Mouse (Mus musculus): Measurements from ENCODE around the gene Prss42. TPM values are rescaled to one million over a fixed set of nuclear protein-coding genes. Genes with fewer than 3 reads are reported as not detected.

Prss42 gene
- not detected in 2 replicates for polyA plus RNA-seq (2014; fragmentation: Nextera tagmentation; extraction: Ambion mirVana)

DNA sequence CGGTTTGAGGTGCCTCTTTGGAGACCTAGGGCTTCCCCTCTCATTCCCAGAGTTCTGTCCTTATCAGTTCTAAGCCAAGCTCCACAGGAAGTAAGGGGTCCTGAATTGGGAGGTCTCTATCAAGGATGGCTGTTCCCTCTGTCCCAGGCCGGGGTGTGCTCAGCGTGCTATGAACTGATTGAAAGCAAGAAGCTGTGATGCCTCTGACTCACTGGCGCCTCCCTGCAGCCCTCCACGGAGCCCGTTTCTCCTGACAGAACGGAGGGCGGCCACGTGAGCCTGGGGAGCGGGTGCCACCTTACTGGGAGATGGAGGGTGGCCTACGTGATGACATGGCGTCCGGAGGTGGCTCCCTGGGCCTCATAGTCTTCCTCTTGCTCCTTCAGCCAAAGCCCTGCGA lies at the start of gene Prss42:
Gene Prss42, plus strand, starts transcription at position 301 of the 400 bp plus-strand sequence.
- no peak for ATAC-seq (ENCODE audit: low FRiP score, low TSS enrichment)

DNA sequence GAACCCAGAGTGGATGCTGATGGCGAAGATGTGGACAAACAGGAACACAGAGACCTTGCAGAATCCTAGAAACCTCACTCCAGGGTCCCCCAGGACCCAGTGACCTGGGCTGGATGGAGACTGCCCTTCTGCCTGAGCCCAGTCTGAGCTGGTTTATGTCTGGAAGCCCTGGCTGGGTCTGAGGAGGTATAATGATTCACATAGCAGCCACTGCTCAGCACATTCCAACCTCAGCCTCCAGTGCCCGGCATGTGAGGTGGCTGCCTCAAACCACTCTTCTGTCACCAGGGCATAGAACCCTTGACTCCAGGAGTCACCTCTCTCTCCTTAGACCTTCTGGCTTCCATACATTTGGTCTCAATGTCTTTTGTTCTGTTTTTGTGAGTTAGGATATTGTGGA lies 49.5 kb upstream of the Prss42 start:
- Histone ChIP-seq H3K4me1 (ENCODE audit: control insufficient read depth, insufficient read depth, low read length) (peaks cover 58% of the 10 kb centered on the region), H3K36me3 (ENCODE audit: control insufficient read depth, insufficient read depth, low read length) (no peaks in the 10 kb centered on the region), H3K4me3 (ENCODE audit: low read length) (no peak overlapping the region), H3K9me3 (ENCODE audit: control insufficient read depth, low read length) (no peaks in the 10 kb centered on the region), H3K9ac (ENCODE audit: low read depth, low read length) (no peak overlapping the region), H3K27ac (ENCODE audit: low read depth, low read length) (0 out of 2 replicates have a peak overlapping the region, but pooled peaks have one; percentile 32), H3K4me2 (replicated peaks; ENCODE audit: low read depth, low read length) (no peak overlapping the region), H3K27me3 (ENCODE audit: control insufficient read depth, insufficient read depth, low read length) (peaks cover 7% of the 10 kb centered on the region; the same call in 1 of the 2 replicates)
- ATAC-seq (ENCODE audit: low FRiP score, low TSS enrichment): no peak
- WGBS: 66% methylated on average over 2 of the region's 2 CpGs

More for the DNA sequence above, at the start of gene Prss42:
- H3K4me3 ChIP-seq (ENCODE audit: low read length): no peak within 1 kb of the TSS
- H3K27me3 ChIP-seq (ENCODE audit: control insufficient read depth, insufficient read depth, low read length): no peaks in the 10 kb centered on the region
- no peaks in the 10 kb centered on the region for H3K4me1 ChIP-seq (ENCODE audit: control insufficient read depth, insufficient read depth, low read length)
- WGBS: 94% methylated on average over 14 of the region's 14 CpGs
- no peak within 1 kb of the TSS for H3K4me2 ChIP-seq (replicated peaks; ENCODE audit: low read depth, low read length)
- no peak within 1 kb of the TSS for H3K27ac ChIP-seq (ENCODE audit: low read depth, low read length)
- H3K36me3 ChIP-seq (ENCODE audit: control insufficient read depth, insufficient read depth, low read length): no peaks in the 10 kb centered on the region
- H3K9me3 ChIP-seq (ENCODE audit: control insufficient read depth, low read length): no peaks in the 10 kb centered on the region
- H3K9ac ChIP-seq (ENCODE audit: low read depth, low read length): no peak within 1 kb of the TSS

DNA sequence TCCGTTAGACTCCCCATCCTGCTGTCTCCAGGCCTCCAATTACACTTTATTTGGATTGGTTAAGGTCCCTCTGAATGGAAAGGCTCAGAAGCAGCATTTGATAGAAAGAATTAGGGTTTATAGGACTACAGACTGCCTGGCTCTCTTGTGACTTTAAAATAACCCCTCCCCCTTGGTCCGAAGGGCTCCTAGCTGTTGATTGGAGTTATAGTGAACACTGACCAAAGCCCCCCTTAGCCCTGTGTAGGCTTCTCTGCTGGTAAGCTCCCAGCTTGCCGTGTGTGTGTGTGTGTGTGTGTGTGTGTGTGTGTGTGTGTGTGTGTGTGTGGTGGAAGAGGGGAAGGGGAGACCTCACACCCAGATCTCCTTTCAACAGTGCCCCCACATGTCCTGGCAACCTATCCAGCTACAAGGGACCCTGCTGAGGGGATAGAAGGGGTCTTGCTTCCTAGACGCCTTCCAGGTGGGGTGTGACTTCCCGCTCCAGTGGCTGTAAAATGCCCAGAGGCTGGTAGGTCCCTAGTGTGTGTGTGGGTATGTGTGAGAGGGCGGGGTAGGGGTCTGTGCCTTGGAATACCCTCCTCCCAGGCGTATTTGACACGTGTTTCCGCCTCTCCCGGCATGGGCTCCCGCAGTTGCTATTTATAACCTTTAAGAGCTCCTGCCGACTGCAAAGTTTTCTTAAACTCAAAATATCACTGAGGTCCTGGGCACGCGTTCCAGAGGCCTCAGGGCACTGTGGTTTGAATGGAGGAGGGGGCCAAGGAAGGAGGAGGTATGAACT lies 47.4 kb upstream of the Prss42 start:
- peak; percentile 34 for ATAC-seq (ENCODE audit: low FRiP score, low TSS enrichment)
- peaks cover 53% of the 10 kb centered on the region for H3K4me1 ChIP-seq (ENCODE audit: control insufficient read depth, insufficient read depth, low read length)
- peak overlapping the region; percentile 66 for H3K27ac ChIP-seq (ENCODE audit: low read depth, low read length)
- no peaks in the 10 kb centered on the region for H3K36me3 ChIP-seq (ENCODE audit: control insufficient read depth, insufficient read depth, low read length)
- WGBS: 13% methylated on average over 13 of the region's 14 CpGs
- no peak overlapping the region for H3K4me3 ChIP-seq (ENCODE audit: low read length)
- no peak overlapping the region; the same call in 1 of the 2 replicates for H3K4me2 ChIP-seq (replicated peaks; ENCODE audit: low read depth, low read length)
- no peaks in the 10 kb centered on the region for H3K9me3 ChIP-seq (ENCODE audit: control insufficient read depth, low read length)
- H3K27me3 ChIP-seq (ENCODE audit: control insufficient read depth, insufficient read depth, low read length): no peaks in the 10 kb centered on the region
- no peak overlapping the region; the same call in 1 of the 2 replicates for H3K9ac ChIP-seq (ENCODE audit: low read depth, low read length)

DNA sequence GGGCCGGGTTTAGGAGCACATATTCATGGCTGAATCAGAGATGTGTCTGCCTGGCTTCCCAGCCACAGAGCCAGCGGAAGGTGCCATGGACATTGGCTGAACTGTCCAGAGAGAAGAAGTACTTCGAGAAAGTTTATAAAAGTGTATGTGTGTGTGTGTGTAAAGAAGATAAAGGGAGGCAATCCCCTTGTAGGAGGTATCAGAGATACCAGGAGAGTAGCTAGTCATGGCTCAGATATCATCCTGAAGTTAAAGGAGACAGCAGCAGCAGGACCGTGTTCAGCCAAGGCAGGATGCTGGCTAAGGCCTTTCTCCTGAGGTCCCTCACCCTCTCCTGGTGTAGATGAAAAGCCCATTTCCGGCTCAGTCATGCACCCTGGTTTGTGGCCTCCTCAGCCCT lies 46.6 kb upstream of the Prss42 start:
- Histone ChIP-seq H3K4me2 (replicated peaks; ENCODE audit: low read depth, low read length) (no peak overlapping the region), H3K9ac (ENCODE audit: low read depth, low read length) (no peak overlapping the region), H3K9me3 (ENCODE audit: control insufficient read depth, low read length) (no peaks in the 10 kb centered on the region), H3K36me3 (ENCODE audit: control insufficient read depth, insufficient read depth, low read length) (no peaks in the 10 kb centered on the region), H3K4me1 (ENCODE audit: control insufficient read depth, insufficient read depth, low read length) (peaks cover 45% of the 10 kb centered on the region), H3K27me3 (ENCODE audit: control insufficient read depth, insufficient read depth, low read length) (no peaks in the 10 kb centered on the region), H3K4me3 (ENCODE audit: low read length) (no peak overlapping the region), H3K27ac (ENCODE audit: low read depth, low read length) (peak overlapping the region; percentile 66; the same call in 1 of the 2 replicates)
- no peak for ATAC-seq (ENCODE audit: low FRiP score, low TSS enrichment)
- WGBS: 69% methylated on average over 5 of the region's 5 CpGs

DNA sequence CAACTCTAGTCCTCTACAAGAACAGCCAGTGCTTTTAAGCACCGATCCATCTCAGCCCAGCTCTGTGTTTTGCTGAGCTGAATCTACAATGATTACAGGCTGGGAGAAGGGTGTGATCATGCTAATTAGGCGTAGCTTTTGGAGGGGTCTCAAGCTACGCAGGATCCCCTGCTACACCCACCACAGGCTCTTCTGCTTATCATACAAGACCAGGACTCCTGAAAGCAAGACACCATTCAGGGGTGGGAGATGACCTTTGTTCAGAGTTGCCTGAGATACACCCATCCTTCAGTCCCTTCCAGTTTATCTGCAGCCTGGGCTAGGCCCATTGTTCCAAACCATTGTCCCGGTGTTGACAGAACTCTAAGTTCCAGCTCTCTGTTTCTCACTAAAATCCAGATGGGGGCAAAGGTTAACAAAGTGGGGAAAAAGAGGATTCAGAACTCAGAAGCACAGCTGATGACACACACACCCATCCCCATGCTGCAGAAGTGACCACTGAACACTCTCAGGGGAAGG lies 45.0 kb upstream of the Prss42 start:
- no peak overlapping the region for H3K4me3 ChIP-seq (ENCODE audit: low read length)

DNA sequence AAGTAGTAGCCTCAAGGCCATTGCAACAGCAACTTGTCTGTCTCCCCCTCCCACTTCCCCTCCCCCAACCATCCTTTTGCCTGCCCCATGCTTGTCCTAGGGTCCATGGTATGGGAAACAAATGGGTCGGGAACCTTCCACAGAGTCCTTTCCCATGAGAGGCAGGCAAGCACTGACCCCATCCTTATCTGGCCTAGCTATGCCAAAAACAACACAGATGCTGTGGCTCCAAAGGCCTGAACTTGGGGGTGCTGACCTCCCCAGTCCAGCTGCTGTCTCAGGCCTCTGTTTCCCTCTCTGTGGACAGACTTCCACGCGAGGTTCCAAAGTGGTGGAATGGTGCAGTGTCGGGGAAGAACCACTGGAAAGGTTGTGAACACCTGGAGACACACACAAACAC lies 44.2 kb upstream of the Prss42 start:
- ATAC-seq (ENCODE audit: low FRiP score, low TSS enrichment): no peak
- Histone ChIP-seq H3K9me3 (ENCODE audit: control insufficient read depth, low read length) (no peaks in the 10 kb centered on the region), H3K9ac (ENCODE audit: low read depth, low read length) (no peak overlapping the region), H3K4me1 (ENCODE audit: control insufficient read depth, insufficient read depth, low read length) (peaks cover 33% of the 10 kb centered on the region), H3K27ac (ENCODE audit: low read depth, low read length) (no peak overlapping the region), H3K4me3 (ENCODE audit: low read length) (no peak overlapping the region), H3K4me2 (replicated peaks; ENCODE audit: low read depth, low read length) (no peak overlapping the region), H3K36me3 (ENCODE audit: control insufficient read depth, insufficient read depth, low read length) (no peaks in the 10 kb centered on the region), H3K27me3 (ENCODE audit: control insufficient read depth, insufficient read depth, low read length) (no peaks in the 10 kb centered on the region)
- 58% methylated on average over 4 of the region's 4 CpGs for WGBS

More for the DNA sequence above, 45.0 kb upstream of the Prss42 start:
- no peak overlapping the region for H3K4me2 ChIP-seq (replicated peaks; ENCODE audit: low read depth, low read length)
- peaks cover 33% of the 10 kb centered on the region for H3K4me1 ChIP-seq (ENCODE audit: control insufficient read depth, insufficient read depth, low read length)
- H3K27ac ChIP-seq (ENCODE audit: low read depth, low read length): no peak overlapping the region
- H3K36me3 ChIP-seq (ENCODE audit: control insufficient read depth, insufficient read depth, low read length): no peaks in the 10 kb centered on the region
- H3K9ac ChIP-seq (ENCODE audit: low read depth, low read length): no peak overlapping the region
- no peaks in the 10 kb centered on the region for H3K9me3 ChIP-seq (ENCODE audit: control insufficient read depth, low read length)
- no peaks in the 10 kb centered on the region for H3K27me3 ChIP-seq (ENCODE audit: control insufficient read depth, insufficient read depth, low read length)
- ATAC-seq (ENCODE audit: low FRiP score, low TSS enrichment): no peak
- WGBS: 89% methylated on average over 4 of the region's 4 CpGs

DNA sequence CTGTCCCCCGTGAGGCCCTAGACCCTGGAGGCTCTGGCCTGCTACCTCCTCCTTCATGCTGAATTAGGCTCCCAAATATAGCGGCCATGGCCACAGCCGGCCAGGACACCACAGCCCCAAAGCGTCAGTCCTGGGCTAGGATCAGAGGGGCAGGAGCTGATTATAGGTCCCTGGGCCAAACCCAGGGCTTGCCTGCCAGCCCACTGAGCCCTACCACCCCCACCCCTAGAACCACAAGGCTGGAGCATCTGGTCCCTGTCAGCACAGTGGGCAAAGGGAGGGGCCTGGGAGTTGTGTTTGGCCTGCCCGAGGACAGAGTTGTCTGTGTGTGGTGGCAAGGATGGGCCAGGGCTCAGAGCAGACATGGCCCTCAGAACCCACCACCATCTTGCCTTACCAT lies 40.1 kb upstream of the Prss42 start:
- H3K9ac ChIP-seq (ENCODE audit: low read depth, low read length): no peak overlapping the region
- H3K4me2 ChIP-seq (replicated peaks; ENCODE audit: low read depth, low read length): no peak overlapping the region
- no peaks in the 10 kb centered on the region for H3K9me3 ChIP-seq (ENCODE audit: control insufficient read depth, low read length)
- H3K4me3 ChIP-seq (ENCODE audit: low read length): no peak overlapping the region
- 90% methylated on average over 5 of the region's 5 CpGs for WGBS
- H3K27me3 ChIP-seq (ENCODE audit: control insufficient read depth, insufficient read depth, low read length): no peaks in the 10 kb centered on the region
- no peak for ATAC-seq (ENCODE audit: low FRiP score, low TSS enrichment)
- no peak overlapping the region for H3K27ac ChIP-seq (ENCODE audit: low read depth, low read length)
- peaks cover 4% of the 10 kb centered on the region; the same call in 1 of the 2 replicates for H3K4me1 ChIP-seq (ENCODE audit: control insufficient read depth, insufficient read depth, low read length)
- no peaks in the 10 kb centered on the region for H3K36me3 ChIP-seq (ENCODE audit: control insufficient read depth, insufficient read depth, low read length)

DNA sequence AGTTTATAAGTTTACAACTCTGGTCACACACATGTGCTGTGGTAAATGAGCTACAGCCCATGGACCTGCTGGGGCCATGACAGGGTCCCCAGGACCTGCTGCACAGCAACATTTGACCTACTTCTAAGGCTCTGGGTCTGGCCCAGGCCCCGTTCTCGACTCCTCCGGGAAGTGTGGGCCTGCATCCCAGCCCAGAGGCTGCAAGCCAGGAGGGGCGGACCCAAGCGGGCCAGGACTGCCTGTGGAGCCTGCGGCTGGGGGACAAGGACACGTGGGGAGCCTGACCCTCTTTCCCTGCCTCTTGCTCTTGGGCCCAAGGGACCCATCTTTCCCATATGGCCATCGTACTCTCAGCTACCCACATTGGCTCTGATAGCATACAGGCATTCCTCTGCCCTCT lies 39.4 kb upstream of the Prss42 start:
- H3K4me1 ChIP-seq (ENCODE audit: control insufficient read depth, insufficient read depth, low read length): peaks cover under 1% of the 10 kb centered on the region; the same call in 1 of the 2 replicates
- 70% methylated on average over 8 of the region's 8 CpGs for WGBS
- H3K27ac ChIP-seq (ENCODE audit: low read depth, low read length): no peak overlapping the region
- ATAC-seq (ENCODE audit: low FRiP score, low TSS enrichment): no peak
- H3K9me3 ChIP-seq (ENCODE audit: control insufficient read depth, low read length): no peaks in the 10 kb centered on the region
- H3K4me2 ChIP-seq (replicated peaks; ENCODE audit: low read depth, low read length): no peak overlapping the region
- no peak overlapping the region for H3K4me3 ChIP-seq (ENCODE audit: low read length)
- no peaks in the 10 kb centered on the region for H3K27me3 ChIP-seq (ENCODE audit: control insufficient read depth, insufficient read depth, low read length)
- no peaks in the 10 kb centered on the region for H3K36me3 ChIP-seq (ENCODE audit: control insufficient read depth, insufficient read depth, low read length)
- H3K9ac ChIP-seq (ENCODE audit: low read depth, low read length): no peak overlapping the region

DNA sequence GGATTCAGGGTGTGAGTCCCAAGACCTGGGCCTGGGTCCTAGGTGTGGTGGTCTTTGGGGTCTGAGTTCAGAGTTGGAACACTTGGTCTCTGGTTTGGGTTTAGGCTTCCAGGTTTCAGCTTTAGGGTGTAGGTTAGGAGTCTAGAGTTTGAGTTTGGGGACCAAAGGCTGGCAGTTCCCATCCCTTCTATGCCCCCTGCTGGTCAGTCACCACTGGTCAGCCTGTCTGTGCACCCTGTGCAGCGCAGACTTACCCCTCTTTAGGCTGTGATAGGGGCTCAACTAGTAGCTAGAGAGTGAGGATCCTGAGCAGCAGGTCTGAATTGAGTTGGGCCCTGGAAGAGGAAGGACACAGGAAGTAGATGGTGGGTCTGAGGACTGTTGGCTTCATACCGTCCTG lies 38.7 kb upstream of the Prss42 start:
- Histone ChIP-seq H3K4me3 (ENCODE audit: low read length) (no peak overlapping the region), H3K27ac (ENCODE audit: low read depth, low read length) (no peak overlapping the region), H3K4me1 (ENCODE audit: control insufficient read depth, insufficient read depth, low read length) (no peaks in the 10 kb centered on the region), H3K36me3 (ENCODE audit: control insufficient read depth, insufficient read depth, low read length) (no peaks in the 10 kb centered on the region), H3K27me3 (ENCODE audit: control insufficient read depth, insufficient read depth, low read length) (no peaks in the 10 kb centered on the region; the same call in 1 of the 2 replicates), H3K9me3 (ENCODE audit: control insufficient read depth, low read length) (no peaks in the 10 kb centered on the region), H3K9ac (ENCODE audit: low read depth, low read length) (no peak overlapping the region), H3K4me2 (replicated peaks; ENCODE audit: low read depth, low read length) (no peak overlapping the region)
- peak; percentile 66; the same call in 1 of the 2 replicates for ATAC-seq (ENCODE audit: low FRiP score, low TSS enrichment)
- WGBS: 39% methylated on average over 2 of the region's 2 CpGs
